Mouse (Mus musculus) midbrain, embryonic 11.5 days (tissue): Measurements from ENCODE around the gene Gm7903. TPM values are rescaled to one million over a fixed set of nuclear protein-coding genes. Genes with fewer than 3 reads are reported as not detected.
"Not testable (repeated sequence)": the region's sequence is repeated elsewhere in the genome, so short reads cannot be mapped to it uniquely, and the experiment has no call there.

Source experiments
- ATAC-seq: fragments of 200-750 bp; cut with Nextera tagmentation; 2 replicates; pipeline ENCODE4 v1.8.0; 2017; ENCODE audit warnings: moderate TSS enrichment, moderate library complexity; ENCODE audit not compliant: low FRiP score
- DNase-seq: peaks from one replicate; pipeline ENCODE4 v3.0.0; 2015; ENCODE audit warnings: low spot score; ENCODE audit errors: missing footprints
- H3K27ac ChIP-seq: fragments of 300-500 bp; sonication (generic); 2 replicates; pipeline ENCODE4 v1.5.1; 2014; ENCODE audit warnings: low read depth, low read length
- H3K27me3 ChIP-seq: fragments of 300-500 bp; sonication (generic); 2 replicates; pipeline ENCODE4 v1.6.1; 2014; ENCODE audit warnings: mild to moderate bottlenecking, low read length, moderate library complexity, mixed read lengths; ENCODE audit not compliant: control insufficient read depth, insufficient read depth
- H3K36me3 ChIP-seq: fragments of 300-500 bp; sonication (generic); 2 replicates; pipeline ENCODE4 v1.6.1; 2014; ENCODE audit warnings: mild to moderate bottlenecking, low read length, moderate library complexity, mixed read lengths; ENCODE audit not compliant: control insufficient read depth, insufficient read depth
- H3K4me1 ChIP-seq: fragments of 300-500 bp; sonication (generic); 2 replicates; pipeline ENCODE4 v1.6.1; 2014; ENCODE audit warnings: low read length; ENCODE audit not compliant: control insufficient read depth, insufficient read depth
- H3K4me2 ChIP-seq: fragments of 300-500 bp; sonication (generic); 2 replicates; pipeline ENCODE4 v1.6.1; 2014; ENCODE audit warnings: mild to moderate bottlenecking, moderate library complexity
- H3K4me3 ChIP-seq: fragments of 300-500 bp; sonication (generic); 2 replicates; pipeline ENCODE4 v1.5.1; 2014; ENCODE audit warnings: low read depth, low read length
- H3K9ac ChIP-seq: fragments of 300-500 bp; sonication (generic); 2 replicates; pipeline ENCODE4 v1.6.1; 2014; ENCODE audit warnings: low read length
- H3K9me3 ChIP-seq: fragments of 300-500 bp; sonication (generic); 2 replicates; pipeline ENCODE4 v1.6.1; 2016; ENCODE audit warnings: low read length; ENCODE audit not compliant: control insufficient read depth
- WGBS: fragments of 180-500 bp; shearing (Covaris S2); extraction: QIAGEN DNeasy Blood & Tissue Kit; methylation state at CpG from one replicate; pipeline ENCODE4 v1.1.7; 2014; 5-methylcytosine and 5-hydroxymethylcytosine counted together
- polyA plus RNA-seq: library from polyadenylated mRNA; unstranded; fragments of >200 nt; fragmentation: Nextera tagmentation; extraction: Ambion mirVana; gene quantifications from 2 replicates; pipeline ENCODE4 v1.2.1, GENCODE M21; 2014

Gene Gm7903
- polyA plus RNA-seq: not detected in 2 replicates

GRCm38 (mm10) chrX:135433535-135433934 is at the start of gene Gm7903:
Gene Gm7903, plus strand, starts transcription at chrX:135433835.
- no CpG with 5 or more reads among the region's 15 CpGs for WGBS
- not testable (repeated sequence) for H3K4me3 ChIP-seq, H3K9me3 ChIP-seq, H3K27ac ChIP-seq, ATAC-seq, H3K36me3 ChIP-seq, H3K9ac ChIP-seq, H3K27me3 ChIP-seq, DNase-seq, H3K4me1 ChIP-seq, H3K4me2 ChIP-seq

- not testable (repeated sequence) for H3K27me3 ChIP-seq, H3K4me2 ChIP-seq, H3K9ac ChIP-seq, H3K4me1 ChIP-seq, H3K9me3 ChIP-seq, H3K27ac ChIP-seq, H3K4me3 ChIP-seq, H3K36me3 ChIP-seq, ATAC-seq, DNase-seq
- WGBS: no CpG with 5 or more reads among the region's 3 CpGs
Measured at GRCm38 (mm10) chrX:135403578-135403977, 30.1 kb upstream of the Gm7903 start.

- H3K4me2 ChIP-seq, H3K4me3 ChIP-seq, ATAC-seq, H3K9ac ChIP-seq, H3K9me3 ChIP-seq, H3K27me3 ChIP-seq, DNase-seq, H3K4me1 ChIP-seq, H3K27ac ChIP-seq, H3K36me3 ChIP-seq: not testable (repeated sequence)
- 37% methylated on average over 3 of the region's 7 CpGs for WGBS
Measured at GRCm38 (mm10) chrX:135421203-135421602, 12.4 kb upstream of the Gm7903 start.

- H3K27ac ChIP-seq, H3K4me1 ChIP-seq, DNase-seq, ATAC-seq, H3K9me3 ChIP-seq, H3K4me2 ChIP-seq, H3K9ac ChIP-seq, H3K27me3 ChIP-seq, H3K36me3 ChIP-seq, H3K4me3 ChIP-seq: not testable (repeated sequence)
Measured at GRCm38 (mm10) chrX:135421824-135422223, 11.8 kb upstream of the Gm7903 start.

GRCm38 (mm10) chrX:135422473-135422872 is 11.2 kb upstream of the Gm7903 start:
- H3K4me1 ChIP-seq, ATAC-seq, H3K27ac ChIP-seq, H3K27me3 ChIP-seq, H3K9ac ChIP-seq, H3K36me3 ChIP-seq, H3K4me2 ChIP-seq, DNase-seq, H3K4me3 ChIP-seq, H3K9me3 ChIP-seq: not testable (repeated sequence)
- no CpG with 5 or more reads among the region's 4 CpGs for WGBS

- H3K4me3 ChIP-seq, H3K27me3 ChIP-seq, H3K4me2 ChIP-seq, DNase-seq, ATAC-seq, H3K27ac ChIP-seq, H3K4me1 ChIP-seq, H3K9ac ChIP-seq, H3K9me3 ChIP-seq, H3K36me3 ChIP-seq: not testable (repeated sequence)
- WGBS: no CpG with 5 or more reads among the region's 3 CpGs
Measured at GRCm38 (mm10) chrX:135464160-135464559, 30.5 kb downstream of the Gm7903 start.

- H3K4me2 ChIP-seq: not testable (repeated sequence)
Measured at GRCm38 (mm10) chrX:135481902-135482301, 48.3 kb downstream of the Gm7903 start.

GRCm38 (mm10) chrX:135483183-135483582 is 49.5 kb downstream of the Gm7903 start:
- not testable (repeated sequence) for H3K27me3 ChIP-seq, H3K4me3 ChIP-seq, H3K9me3 ChIP-seq, ATAC-seq, H3K9ac ChIP-seq, H3K36me3 ChIP-seq, H3K4me2 ChIP-seq, H3K4me1 ChIP-seq, DNase-seq, H3K27ac ChIP-seq
- WGBS: no CpG with 5 or more reads among the region's 3 CpGs

More at GRCm38 (mm10) chrX:135481902-135482301, 48.3 kb downstream of the Gm7903 start:
- not testable (repeated sequence) for H3K36me3 ChIP-seq, ATAC-seq, H3K4me3 ChIP-seq, H3K9me3 ChIP-seq, DNase-seq, H3K27ac ChIP-seq, H3K4me1 ChIP-seq, H3K27me3 ChIP-seq, H3K9ac ChIP-seq
- WGBS: no CpG with 5 or more reads among the region's 6 CpGs
